Comparison of ENCODE assay signal across 45 mouse cellular contexts in the genomic region with DNA sequence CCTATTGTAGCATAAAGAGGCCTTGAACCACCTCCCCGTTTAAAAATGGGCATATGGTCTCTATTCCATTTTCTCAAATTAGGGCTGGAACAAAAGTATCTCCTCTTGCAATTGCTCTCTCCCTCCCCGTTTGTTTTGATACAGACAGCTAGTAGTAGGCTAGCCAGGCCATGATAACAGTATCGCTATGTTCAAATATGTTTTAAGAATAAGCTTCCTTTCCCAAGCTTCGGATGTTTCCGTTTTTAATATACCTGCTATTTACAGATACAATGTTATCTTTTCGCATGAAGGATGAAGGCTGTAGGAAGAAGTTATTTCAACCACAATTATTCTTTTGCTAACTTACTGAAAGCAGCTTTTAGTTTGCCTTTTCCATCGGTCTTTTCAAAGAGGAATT. TPM values are rescaled to one million over a fixed set of nuclear protein-coding genes. Genes with fewer than 3 reads are reported as not detected.
"Had no signal": no experiment of that assay in that cellular context is flagged by ENCODE, and none has a peak within 500 bp of the region (broad histone marks: within the 10 kb centered on the region; RNA-seq: fewer than 3 reads in every experiment).

No protein-coding gene starts in this region.

- H3K4me2 ChIP-seq: limb, embryonic 12.5 days; limb, embryonic 13.5 days; limb, embryonic 15.5 days; liver, embryonic 11.5 days; liver, embryonic 12.5 days; liver, embryonic 13.5 days; liver, embryonic 15.5 days; lung, embryonic 14.5 days; lung, embryonic 15.5 days; midbrain, embryonic 11.5 days; midbrain, embryonic 12.5 days; midbrain, embryonic 13.5 days; midbrain, embryonic 15.5 days; neural tube, embryonic 12.5 days had no signal

- H3K4me1 ChIP-seq: limb, embryonic 10.5 days; limb, embryonic 12.5 days; limb, embryonic 13.5 days; limb, embryonic 15.5 days; liver, embryonic 12.5 days; liver, embryonic 13.5 days; liver, embryonic 15.5 days; lung, embryonic 15.5 days; megakaryocyte, embryonic 14.5 days; midbrain, embryonic 10.5 days; midbrain, embryonic 12.5 days; midbrain, embryonic 13.5 days; midbrain, embryonic 15.5 days; neural tube, embryonic 12.5 days had no signal

- H3K27ac ChIP-seq: left cerebral cortex, adult 2 months; limb, embryonic 10.5 days; limb, embryonic 12.5 days; limb, embryonic 13.5 days; limb, embryonic 15.5 days; liver, embryonic 12.5 days; liver, embryonic 13.5 days; liver, embryonic 14.5 days; liver, embryonic 15.5 days; lung, embryonic 15.5 days; macrophage; midbrain, embryonic 10.5 days; midbrain, embryonic 12.5 days; midbrain, embryonic 13.5 days; midbrain, embryonic 15.5 days; neural tube, embryonic 12.5 days had no signal

- H3K9ac ChIP-seq: limb, embryonic 12.5 days; limb, embryonic 13.5 days; limb, embryonic 15.5 days; liver, embryonic 12.5 days; liver, embryonic 13.5 days; liver, embryonic 14.5 days; liver, embryonic 15.5 days; lung, embryonic 14.5 days; lung, embryonic 15.5 days; midbrain, embryonic 12.5 days; midbrain, embryonic 13.5 days; midbrain, embryonic 15.5 days; neural tube, embryonic 12.5 days had no signal

- H3K4me3 ChIP-seq: left cerebral cortex, adult 2 months; limb, embryonic 10.5 days; limb, embryonic 12.5 days; limb, embryonic 13.5 days; limb, embryonic 15.5 days; liver, embryonic 12.5 days; liver, embryonic 13.5 days; liver, embryonic 15.5 days; lung, embryonic 15.5 days; megakaryocyte, embryonic 14.5 days; midbrain, embryonic 10.5 days; midbrain, embryonic 12.5 days; midbrain, embryonic 13.5 days; midbrain, embryonic 15.5 days; myocyte; neural tube, embryonic 12.5 days had no signal

- H3K36me3 ChIP-seq: limb, embryonic 10.5 days; limb, embryonic 12.5 days; limb, embryonic 13.5 days; limb, embryonic 15.5 days; liver, embryonic 12.5 days; liver, embryonic 13.5 days; liver, embryonic 15.5 days; lung, embryonic 15.5 days; midbrain, embryonic 10.5 days; midbrain, embryonic 12.5 days; midbrain, embryonic 13.5 days; midbrain, embryonic 15.5 days; neural tube, embryonic 12.5 days had no signal

- ATAC-seq: liver, embryonic 12.5 days; lung, postnatal 0 days; midbrain, embryonic 13.5 days; midbrain, embryonic 15.5 days; midbrain, embryonic 16.5 days had no signal

- DNase-seq: left cerebral cortex, postnatal 4 days; liver; liver, embryonic 13.5 days; lung, adult 18-20 months; lung, adult 2 months; lung, embryonic 14.5 days; lung, postnatal 10 days; lung, postnatal 36 days; lung, postnatal 4 days; midbrain, embryonic 14.5 days had no signal

- H3K9me3 ChIP-seq: limb, embryonic 10.5 days; limb, embryonic 12.5 days; limb, embryonic 13.5 days; limb, embryonic 15.5 days; liver, embryonic 13.5 days; liver, embryonic 15.5 days; lung, embryonic 15.5 days; megakaryocyte, embryonic 14.5 days; midbrain, embryonic 10.5 days; midbrain, embryonic 12.5 days; midbrain, embryonic 13.5 days; midbrain, embryonic 15.5 days; neural tube, embryonic 12.5 days had no signal

- H3K27me3 ChIP-seq: limb, embryonic 12.5 days; limb, embryonic 13.5 days; limb, embryonic 15.5 days; liver, embryonic 12.5 days; liver, embryonic 13.5 days; liver, embryonic 15.5 days; lung, embryonic 15.5 days; megakaryocyte, embryonic 14.5 days; midbrain, embryonic 12.5 days; midbrain, embryonic 13.5 days; midbrain, embryonic 15.5 days; neural tube, embryonic 12.5 days had no signal

RNA-seq across cellular contexts. Expression of a gene that starts 19.7 kb away (rescaled TPM):
- total RNA-seq: left cerebral cortex, adult 2 months; left cerebral cortex, adult 8-10 months; left cerebral cortex, postnatal 10 days; left cerebral cortex, postnatal 14 days; left cerebral cortex, postnatal 25 days; left cerebral cortex, postnatal 36 days; left cerebral cortex, postnatal 4 days; megakaryocyte progenitor cell, adult 5-6 weeks; megakaryocyte, adult 5-6 weeks; megakaryocyte-erythroid progenitor cell, adult 5-6 weeks; midbrain, postnatal 0 days; monocyte, adult 5-6 weeks had no signal
- polyA plus RNA-seq: limb, embryonic 10.5 days; limb, embryonic 11.5 days; limb, embryonic 12.5 days; limb, embryonic 13.5 days; limb, embryonic 14.5 days; limb, embryonic 15.5 days; lung, adult 2 months; lung, embryonic 14.5 days; lung, embryonic 15.5 days; lung, embryonic 16.5 days; lung, postnatal 0 days; macrophage; midbrain, embryonic 10.5 days; midbrain, embryonic 11.5 days; midbrain, embryonic 12.5 days; midbrain, embryonic 13.5 days; midbrain, embryonic 14.5 days; midbrain, embryonic 15.5 days; midbrain, embryonic 16.5 days; midbrain, postnatal 0 days; myocyte; neural tube, embryonic 11.5 days; neural tube, embryonic 12.5 days had no signal
